Mouse (Mus musculus) liver, embryonic 14.5 days (tissue): ENCODE results near the gene Zfp882. TPM values are rescaled to one million over a fixed set of nuclear protein-coding genes. Genes with fewer than 3 reads are reported as not detected.
"Not testable (repeated sequence)": the region's sequence is repeated elsewhere in the genome, so short reads cannot be mapped to it uniquely, and the experiment has no call there.

ENCODE experiments used
- ATAC-seq: fragments of 200-750 bp; cut with Nextera tagmentation; 2 replicates; pipeline ENCODE4 v1.8.0; 2017; ENCODE audit warnings: moderate number of reproducible peaks, mild to moderate bottlenecking, moderate library complexity; ENCODE audit not compliant: insufficient read depth
- DNase-seq, 3 experiments: peaks; one replicate each; pipeline ENCODE4 v3.0.0-alpha.2; 2012 to 2013; ENCODE audit warnings: low read depth in 3 of 3, low spot score in 3 of 3
- H3K27ac ChIP-seq: fragments of 300-500 bp; sonication (generic); 2 replicates; pipeline ENCODE4 v1.5.1; 2014; ENCODE audit warnings: moderate library complexity, mild to moderate bottlenecking, control low read depth, inconsistent platforms
- H3K27me3 ChIP-seq: fragments of 300-500 bp; sonication (generic); 2 replicates; pipeline ENCODE4 v1.6.1; 2014; ENCODE audit warnings: mild to moderate bottlenecking, low read length, moderate library complexity; ENCODE audit not compliant: control insufficient read depth, insufficient read depth
- H3K36me3 ChIP-seq: fragments of 300-500 bp; sonication (generic); replicated peaks from 2 replicates; pipeline ENCODE4 v1.6.1; 2014; ENCODE audit warnings: low read depth; ENCODE audit not compliant: control insufficient read depth, insufficient read depth
- H3K4me1 ChIP-seq, 2 experiments: fragments of 200-500 bp in 1 of 2; fragments of 300-500 bp in 1 of 2; sonication (generic) in 1 of 2; replicated peaks; 2 replicates each; pipeline ENCODE4 v1.6.1; 2012 to 2014; ENCODE audit warnings: antibody characterized with exemption in 1 of 2, inconsistent platforms in 1 of 2, low read length in 1 of 2; ENCODE audit not compliant: control insufficient read depth in 2 of 2, insufficient read depth in 2 of 2
- H3K4me2 ChIP-seq: fragments of 300-500 bp; sonication (generic); 2 replicates; pipeline ENCODE4 v1.6.1; 2014; ENCODE audit warnings: low read depth, mild to moderate bottlenecking, control low read depth, moderate library complexity
- H3K4me3 ChIP-seq, 2 experiments: fragments of 200-500 bp in 1 of 2; fragments of 300-500 bp in 1 of 2; sonication (generic) in 1 of 2; 2 replicates each; pipeline ENCODE4 v1.5.1; 2012 to 2014; ENCODE audit warnings: low read depth in 2 of 2, low read length in 2 of 2, mild to moderate bottlenecking in 2 of 2, control low read depth in 1 of 2, inconsistent platforms in 1 of 2, moderate library complexity in 1 of 2; ENCODE audit not compliant: insufficient read depth in 1 of 2
- H3K9ac ChIP-seq: fragments of 300-500 bp; sonication (generic); replicated peaks from 2 replicates; pipeline ENCODE4 v1.6.1; 2014; ENCODE audit warnings: mild to moderate bottlenecking, control low read depth, moderate library complexity
- H3K9me3 ChIP-seq: fragments of 300-500 bp; sonication (generic); 2 replicates; pipeline ENCODE4 v1.6.1; 2016; ENCODE audit warnings: low read length, mixed read lengths; ENCODE audit not compliant: control insufficient read depth
- CTCF ChIP-seq: IDR thresholded peaks from 2 replicates; pipeline ENCODE4 v1.5.1; 2016; ENCODE audit warnings: antibody characterized with exemption, low read depth, control low read depth
- EP300 ChIP-seq: IDR thresholded peaks from 2 replicates; pipeline ENCODE4 v1.6.1; 2016; ENCODE audit warnings: antibody characterized with exemption, low read depth
- WGBS: fragments of 180-500 bp; shearing (Covaris S2); extraction: QIAGEN DNeasy Blood & Tissue Kit; methylation state at CpG from one replicate; pipeline ENCODE4 v1.1.7; 2014; ENCODE audit not compliant: insufficient replicate concordance; 5-methylcytosine and 5-hydroxymethylcytosine counted together
- polyA plus RNA-seq, 2 experiments: library from polyadenylated mRNA; depleted of rRNA in 1 of 2; stranded (reverse) in 1 of 2; unstranded in 1 of 2; fragments of >200 nt; fragmentation: Nextera tagmentation in 1 of 2; extraction: Ambion mirVana in 1 of 2; gene quantifications; 2 replicates each; pipeline versions ENCODE4 v1.2.1 to v1.2.3; 2012 to 2014

The Zfp882 gene
- polyA plus RNA-seq, 2 experiments, result 0.51 to 0.52 TPM

- 69% methylated on average over 5 of the region's 5 CpGs for WGBS
Measured at GRCm38 (mm10) chr8:71948624-71949023, 40.2 kb downstream of the Zfp882 start.

GRCm38 (mm10) chr8:71950482-71951221, 42.2 kb downstream of the Zfp882 start, which contains the start of gene Zfp961:
Gene Zfp961, plus strand, starts transcription at chr8:71951038.
- WGBS, result 3% methylated on average over 34 of the region's 34 CpGs
- ATAC-seq, result peak; percentile 100
- TF ChIP-seq CTCF (no peak), EP300 (0 out of 2 replicates have a peak, but pooled peaks have one; percentile 14)

More at GRCm38 (mm10) chr8:71948624-71949023, 40.2 kb downstream of the Zfp882 start:
- peaks cover 8 to 13% of the 10 kb centered on the region in 2 experiments for H3K4me1 ChIP-seq
- no peak overlapping the region for H3K9ac ChIP-seq
- DNase-seq, result no peak
- ATAC-seq, result no peak
- H3K4me3 ChIP-seq, result no peak overlapping the region
- H3K27me3 ChIP-seq, result no peaks in the 10 kb centered on the region
- TF ChIP-seq EP300 (no peak), CTCF (no peak)
- no peak overlapping the region for H3K27ac ChIP-seq
- no peaks in the 10 kb centered on the region for H3K9me3 ChIP-seq
- no peak overlapping the region for H3K4me2 ChIP-seq
- H3K36me3 ChIP-seq, result no peaks in the 10 kb centered on the region

GRCm38 (mm10) chr8:71951436-71952161, 43.2 kb downstream of the Zfp882 start:
- Histone ChIP-seq H3K36me3 (no peaks in the 10 kb centered on the region), H3K4me3 (peak overlapping the region; percentile 80 to 82), H3K27me3 (no peaks in the 10 kb centered on the region), H3K4me1 (peaks cover 8 to 13% of the 10 kb centered on the region in 2 experiments), H3K9me3 (no peaks in the 10 kb centered on the region), H3K4me2 (peak overlapping the region; percentile 82), H3K27ac (no peak overlapping the region), H3K9ac (peak overlapping the region; percentile 75)
- DNase-seq, result no peak
- no peak for ATAC-seq
- TF ChIP-seq CTCF, result no peak
- no peak for TF ChIP-seq EP300
- 18% methylated on average over 13 of the region's 14 CpGs for WGBS

More at GRCm38 (mm10) chr8:71950482-71951221, 42.2 kb downstream of the Zfp882 start, which contains the start of gene Zfp961:
- Histone ChIP-seq H3K27ac (peak within 1 kb of the TSS; percentile 68), H3K4me3 (peak within 1 kb of the TSS; percentile 80 to 82), H3K4me1 (peaks cover 8 to 13% of the 10 kb centered on the region in 2 experiments), H3K4me2 (peak within 1 kb of the TSS; percentile 82), H3K36me3 (no peaks in the 10 kb centered on the region), H3K27me3 (no peaks in the 10 kb centered on the region), H3K9ac (peak within 1 kb of the TSS; percentile 75), H3K9me3 (no peaks in the 10 kb centered on the region)
- peak; percentile 98 to 99 (median 99) for DNase-seq

GRCm38 (mm10) chr8:71952489-71952888, 44.1 kb downstream of the Zfp882 start:
- DNase-seq (no peak), ATAC-seq (no peak)
- Histone ChIP-seq H3K4me1 (peaks cover 8 to 13% of the 10 kb centered on the region in 2 experiments), H3K27ac (no peak overlapping the region), H3K9ac (no peak overlapping the region), H3K36me3 (no peaks in the 10 kb centered on the region), H3K4me2 (peak overlapping the region; percentile 82; the same call in 1 of the 2 replicates), H3K27me3 (no peaks in the 10 kb centered on the region), H3K4me3 (no peak overlapping the region), H3K9me3 (no peaks in the 10 kb centered on the region)
- TF ChIP-seq CTCF (no peak), EP300 (no peak)
- WGBS, result 68% methylated on average over 1 of the region's 1 CpGs

DNA sequence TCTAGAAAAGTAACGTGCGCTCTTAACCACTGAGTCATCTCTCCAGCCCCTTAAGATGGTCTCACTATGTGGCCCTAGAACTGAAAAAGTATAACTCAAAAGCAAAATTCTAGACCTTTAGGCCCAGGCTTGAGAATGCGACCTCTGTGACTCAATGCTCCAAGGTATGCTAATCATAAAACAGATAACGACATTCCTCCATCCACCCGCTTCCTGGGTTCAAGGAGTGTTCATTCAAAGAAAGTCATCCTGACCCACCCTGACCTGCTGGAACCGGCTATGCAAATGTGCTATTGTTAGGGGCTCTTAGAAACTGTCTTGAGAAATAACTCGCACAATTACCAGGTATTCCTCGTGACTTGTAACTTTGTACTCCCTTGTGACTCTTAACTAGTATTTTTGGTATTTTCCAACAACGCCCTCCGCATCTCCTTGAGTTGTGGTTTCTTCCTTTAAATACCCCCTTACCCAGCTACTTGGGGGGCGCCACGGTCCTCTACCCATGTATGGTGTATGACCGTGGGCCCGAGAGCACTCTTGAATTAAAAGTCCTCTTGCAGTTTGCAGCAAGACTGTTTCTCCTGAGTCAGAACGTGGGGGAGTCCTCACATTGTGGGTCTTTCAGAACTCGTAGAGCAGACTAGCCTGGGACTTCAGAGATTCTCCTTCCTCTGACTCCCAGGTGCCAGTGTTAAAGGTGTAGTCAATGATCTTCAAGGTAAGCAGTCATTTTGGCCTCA, 44.7 kb downstream of the Zfp882 start:
- not testable (repeated sequence) for H3K9me3 ChIP-seq, H3K27me3 ChIP-seq, H3K27ac ChIP-seq, ATAC-seq, H3K9ac ChIP-seq, DNase-seq, H3K36me3 ChIP-seq, H3K4me3 ChIP-seq, H3K4me2 ChIP-seq
- 89% methylated on average over 16 of the region's 16 CpGs for WGBS
- H3K4me1 ChIP-seq, result peaks cover 8 to 13% of the 10 kb centered on the region in 2 experiments
